Mouse (Mus musculus): Measurements from ENCODE around the gene Lin7a. TPM values are rescaled to one million over a fixed set of nuclear protein-coding genes. Genes with fewer than 3 reads are reported as not detected.

The Lin7a gene
- polyA plus RNA-seq, 1 experiment: not detected

DNA sequence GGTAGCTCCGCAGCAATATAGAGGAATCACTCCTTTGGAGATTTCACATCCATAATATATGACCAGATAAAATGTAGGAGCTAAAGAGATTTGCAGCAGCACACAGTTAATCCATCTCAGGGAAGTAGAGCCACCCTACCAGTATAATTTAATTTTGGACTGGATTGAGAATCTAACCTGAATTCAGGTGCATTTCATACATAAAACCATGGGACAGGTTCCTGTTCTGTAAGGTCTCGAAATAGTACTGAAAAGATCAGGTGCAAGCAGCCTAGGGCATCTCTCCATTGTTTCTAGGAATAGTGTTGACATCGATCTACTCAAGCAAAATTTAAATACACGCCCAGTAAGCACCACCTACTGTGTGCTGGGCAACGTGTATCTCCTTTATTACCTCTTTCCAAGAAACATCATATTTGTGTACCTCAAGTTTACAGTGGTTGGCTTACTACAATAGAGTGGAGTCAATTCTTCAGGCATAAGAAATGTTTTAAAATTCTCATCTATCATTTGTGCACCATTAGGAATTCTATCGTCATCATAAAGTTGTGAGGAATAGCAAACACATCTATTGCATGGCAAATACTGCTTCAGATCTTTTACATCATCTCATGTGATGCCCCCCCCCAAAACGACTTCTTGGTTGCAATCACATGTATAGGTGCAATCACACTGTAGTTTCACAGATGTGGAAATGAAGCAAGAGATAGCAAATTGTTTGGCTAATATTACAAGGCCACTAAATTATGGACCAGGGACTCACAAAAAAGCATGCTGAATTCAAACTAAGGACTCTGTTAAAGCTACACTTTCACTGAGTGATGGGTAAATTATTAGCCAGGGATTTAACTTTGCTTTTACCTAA lies 20.9 kb upstream of the Lin7a start:
- WGBS: 74% methylated on average over 7 of the region's 7 CpGs
- TF ChIP-seq POLR2A (IDR thresholded peaks at IDR 0.05; ENCODE audit: borderline replicate concordance, extremely low read depth, low read depth, low read length): no peak
- TF ChIP-seq CTCF (IDR thresholded peaks at IDR 0.05; ENCODE audit: insufficient read depth, low read length): no peak
- DNase-seq: no peak
- Histone ChIP-seq H3K4me3 (replicated peaks; ENCODE audit: extremely low read depth, low read depth, low read length) (no peak overlapping the region), H3K4me1 (ENCODE audit: control insufficient read depth, insufficient read depth, low read length) (no peaks in the 10 kb centered on the region)

DNA sequence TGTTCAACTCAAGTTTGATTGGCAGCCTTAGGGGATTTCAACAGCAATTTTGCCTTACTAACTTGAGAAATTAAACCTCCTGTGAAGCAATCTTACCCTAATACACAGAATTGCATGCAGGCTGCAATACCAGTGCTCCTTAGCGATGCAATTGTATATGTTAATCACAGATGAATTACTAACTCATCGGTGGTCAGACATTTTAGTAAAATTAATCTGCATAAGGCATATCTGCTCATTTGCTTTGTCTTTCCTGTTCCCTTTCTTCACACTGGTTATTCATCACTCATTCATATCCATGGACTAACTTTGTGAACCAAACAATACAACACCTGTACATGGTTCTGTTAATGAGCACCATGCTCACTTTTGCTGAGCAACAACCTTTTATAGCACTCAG lies 20.2 kb upstream of the Lin7a start:
- 87% methylated on average over 2 of the region's 2 CpGs for WGBS

DNA sequence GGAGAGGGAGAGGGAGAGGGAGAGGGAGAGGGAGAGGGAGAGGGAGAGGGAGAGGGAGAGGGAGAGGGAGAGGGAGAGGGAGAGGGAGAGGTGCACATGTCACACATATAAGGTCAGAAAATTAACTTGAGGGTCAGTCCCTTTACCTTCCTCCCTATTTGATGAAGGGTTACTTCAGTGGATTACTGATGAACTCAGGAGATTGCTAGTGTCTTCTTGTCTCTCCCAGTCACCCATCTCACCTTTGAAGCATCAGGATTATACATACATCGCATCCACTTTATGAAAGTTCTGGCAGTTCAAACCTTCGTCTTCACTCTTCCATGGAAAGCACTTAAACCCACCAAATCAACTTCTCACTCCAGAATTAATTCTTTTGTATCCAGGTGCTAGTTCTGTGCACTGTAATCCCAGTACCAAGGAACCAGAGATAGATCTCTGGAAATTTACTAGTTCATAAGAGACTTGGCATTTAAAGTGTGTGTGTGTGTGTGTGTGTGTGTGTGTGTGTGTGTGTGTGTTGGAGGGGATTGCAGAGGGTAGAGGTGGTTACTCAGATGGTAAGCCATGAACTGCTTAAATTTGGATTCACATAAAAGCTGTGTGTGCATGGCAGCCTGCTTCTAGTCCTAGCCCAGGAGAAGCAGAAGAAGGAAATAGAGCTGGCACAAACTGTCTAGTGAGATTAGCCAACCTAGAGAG lies 19.5 kb upstream of the Lin7a start:
- WGBS: 85% methylated on average over 2 of the region's 2 CpGs
- Histone ChIP-seq H3K4me1 (ENCODE audit: control insufficient read depth, insufficient read depth, low read length) (no peaks in the 10 kb centered on the region), H3K4me3 (replicated peaks; ENCODE audit: extremely low read depth, low read depth, low read length) (no peak overlapping the region)
- no peak for TF ChIP-seq POLR2A (IDR thresholded peaks at IDR 0.05; ENCODE audit: borderline replicate concordance, extremely low read depth, low read depth, low read length)
- DNase-seq: no peak

More for the DNA sequence above, 20.2 kb upstream of the Lin7a start:
- no peak overlapping the region for H3K4me3 ChIP-seq (replicated peaks; ENCODE audit: extremely low read depth, low read depth, low read length)
- TF ChIP-seq CTCF (IDR thresholded peaks at IDR 0.05; ENCODE audit: insufficient read depth, low read length) (no peak), POLR2A (IDR thresholded peaks at IDR 0.05; ENCODE audit: borderline replicate concordance, extremely low read depth, low read depth, low read length) (no peak)
- DNase-seq: no peak
- no peaks in the 10 kb centered on the region for H3K4me1 ChIP-seq (ENCODE audit: control insufficient read depth, insufficient read depth, low read length)

DNA sequence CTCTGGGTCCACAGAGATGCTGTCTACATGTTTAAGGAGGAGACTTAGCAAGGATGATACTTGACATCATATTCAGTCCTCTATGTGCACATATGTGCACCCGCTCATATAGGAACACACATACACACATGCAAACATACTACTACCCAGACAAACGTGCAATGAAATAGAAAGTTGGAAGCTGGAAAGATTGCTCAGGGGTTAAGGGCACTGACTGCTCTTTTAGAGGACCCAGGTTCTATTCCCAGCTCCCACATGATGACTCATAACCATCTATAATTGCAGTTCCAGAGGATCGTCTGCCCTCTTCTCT lies 19.0 kb upstream of the Lin7a start:
- DNase-seq: no peak
- Histone ChIP-seq H3K4me1 (ENCODE audit: control insufficient read depth, insufficient read depth, low read length) (no peaks in the 10 kb centered on the region), H3K4me3 (replicated peaks; ENCODE audit: extremely low read depth, low read depth, low read length) (no peak overlapping the region)
- WGBS: 82% methylated on average over 3 of the region's 3 CpGs
- no peak for TF ChIP-seq CTCF (IDR thresholded peaks at IDR 0.05; ENCODE audit: insufficient read depth, low read length)

- WGBS: 78% methylated on average over 4 of the region's 4 CpGs
- no peak for TF ChIP-seq POLR2A (IDR thresholded peaks at IDR 0.05; ENCODE audit: borderline replicate concordance, extremely low read depth, low read depth, low read length)
- no peak for TF ChIP-seq CTCF (IDR thresholded peaks at IDR 0.05; ENCODE audit: insufficient read depth, low read length)
- H3K4me3 ChIP-seq (replicated peaks; ENCODE audit: extremely low read depth, low read depth, low read length): no peak overlapping the region
These were observed 18.1 kb upstream of the Lin7a start for GRCm38 (mm10) chr10:107253191-107253965.

GRCm38 (mm10) chr10:107254656-107255055 lies 16.8 kb upstream of the Lin7a start:
- Histone ChIP-seq H3K4me3 (replicated peaks; ENCODE audit: extremely low read depth, low read depth, low read length) (no peak overlapping the region), H3K4me1 (ENCODE audit: control insufficient read depth, insufficient read depth, low read length) (no peaks in the 10 kb centered on the region)
- TF ChIP-seq POLR2A (IDR thresholded peaks at IDR 0.05; ENCODE audit: borderline replicate concordance, extremely low read depth, low read depth, low read length) (no peak), CTCF (IDR thresholded peaks at IDR 0.05; ENCODE audit: insufficient read depth, low read length) (no peak)
- DNase-seq: no peak

More at GRCm38 (mm10) chr10:107253191-107253965, 18.1 kb upstream of the Lin7a start:
- DNase-seq: no peak
- H3K4me1 ChIP-seq (ENCODE audit: control insufficient read depth, insufficient read depth, low read length): no peaks in the 10 kb centered on the region

GRCm38 (mm10) chr10:107255351-107256050 lies 16.0 kb upstream of the Lin7a start:
- Histone ChIP-seq H3K4me3 (replicated peaks; ENCODE audit: extremely low read depth, low read depth, low read length) (no peak overlapping the region), H3K4me1 (ENCODE audit: control insufficient read depth, insufficient read depth, low read length) (no peaks in the 10 kb centered on the region)
- no peak for TF ChIP-seq CTCF (IDR thresholded peaks at IDR 0.05; ENCODE audit: insufficient read depth, low read length)
- TF ChIP-seq POLR2A (IDR thresholded peaks at IDR 0.05; ENCODE audit: borderline replicate concordance, extremely low read depth, low read depth, low read length): no peak
- no peak for DNase-seq
- WGBS: 87% methylated on average over 6 of the region's 6 CpGs

DNA sequence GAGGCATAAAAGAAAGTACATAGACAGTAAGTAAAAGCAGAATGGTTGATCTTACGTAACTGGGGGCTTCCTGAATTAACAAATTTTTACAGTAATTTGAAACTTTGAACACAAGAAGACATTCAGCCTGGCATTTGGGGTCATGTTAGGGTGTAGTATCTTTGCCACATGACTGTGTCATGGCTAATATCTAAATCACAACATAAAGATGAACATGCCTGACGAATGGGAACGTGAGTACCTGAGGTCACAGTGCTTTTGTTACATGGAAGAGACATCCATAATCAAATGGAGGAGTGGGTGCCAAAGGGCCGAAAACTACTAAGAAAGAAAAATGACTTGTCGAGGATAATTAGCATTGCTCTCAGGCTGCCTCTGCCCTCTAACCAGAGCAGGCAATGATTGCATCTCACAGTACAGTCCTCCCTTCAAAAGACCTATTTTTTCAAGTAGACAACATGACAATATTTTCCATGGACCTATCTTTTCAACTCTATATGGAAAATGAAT lies 15.0 kb upstream of the Lin7a start:
- TF ChIP-seq POLR2A (IDR thresholded peaks at IDR 0.05; ENCODE audit: borderline replicate concordance, extremely low read depth, low read depth, low read length) (no peak), CTCF (IDR thresholded peaks at IDR 0.05; ENCODE audit: insufficient read depth, low read length) (no peak)
- 82% methylated on average over 5 of the region's 5 CpGs for WGBS

GRCm38 (mm10) chr10:107260428-107260827 lies 11.1 kb upstream of the Lin7a start:
- no peak overlapping the region for H3K4me3 ChIP-seq (replicated peaks; ENCODE audit: extremely low read depth, low read depth, low read length)
- TF ChIP-seq POLR2A (IDR thresholded peaks at IDR 0.05; ENCODE audit: borderline replicate concordance, extremely low read depth, low read depth, low read length): no peak
- DNase-seq: no peak
- 64% methylated on average over 2 of the region's 2 CpGs for WGBS
- H3K4me1 ChIP-seq (ENCODE audit: control insufficient read depth, insufficient read depth, low read length): no peaks in the 10 kb centered on the region

More for the DNA sequence above, 15.0 kb upstream of the Lin7a start:
- Histone ChIP-seq H3K4me1 (ENCODE audit: control insufficient read depth, insufficient read depth, low read length) (no peaks in the 10 kb centered on the region), H3K4me3 (replicated peaks; ENCODE audit: extremely low read depth, low read depth, low read length) (no peak overlapping the region)
- no peak for DNase-seq

Data from lung, adult 2 months (tissue).